Mouse (Mus musculus): ENCODE data around the gene Rcor2.

GRCm38 (mm10) chr19:7240291-7240690 lies 26.8 kb upstream of the Rcor2 start:
- TF ChIP-seq CTCF (IDR thresholded peaks at IDR 0.05; ENCODE audit: low read depth) (no peak), EP300 (IDR thresholded peaks at IDR 0.05; ENCODE audit: low read depth) (no peak)
